Mouse (Mus musculus) forebrain, embryonic 12.5 days (tissue): ENCODE measurements around the gene Bola2. TPM values are rescaled to one million over a fixed set of nuclear protein-coding genes. Genes with fewer than 3 reads are reported as not detected.

Experiments used
- ATAC-seq: fragments of 200-750 bp; cut with Nextera tagmentation; 2 replicates; pipeline ENCODE4 v1.8.0; 2017; ENCODE audit warnings: moderate TSS enrichment; ENCODE audit not compliant: low FRiP score
- H3K27ac ChIP-seq: fragments of 300-500 bp; sonication (generic); 2 replicates; pipeline ENCODE4 v1.5.1; 2016; ENCODE audit warnings: mild to moderate bottlenecking
- H3K27me3 ChIP-seq: fragments of 300-500 bp; sonication (generic); 2 replicates; pipeline ENCODE4 v1.6.1; 2016; ENCODE audit warnings: mild to moderate bottlenecking
- H3K36me3 ChIP-seq: fragments of 300-500 bp; sonication (generic); replicated peaks from 2 replicates; pipeline ENCODE4 v1.6.1; 2016; ENCODE audit warnings: mild to moderate bottlenecking
- H3K4me1 ChIP-seq: fragments of 300-500 bp; sonication (generic); 2 replicates; pipeline ENCODE4 v1.6.1; 2016
- H3K4me2 ChIP-seq: fragments of 300-500 bp; sonication (generic); 2 replicates; pipeline ENCODE4 v1.6.1; 2016; ENCODE audit warnings: mild to moderate bottlenecking, moderate library complexity
- H3K4me3 ChIP-seq: fragments of 300-500 bp; sonication (generic); replicated peaks from 2 replicates; pipeline ENCODE4 v1.5.1; 2016; ENCODE audit warnings: mild to moderate bottlenecking
- H3K9ac ChIP-seq: fragments of 300-500 bp; sonication (generic); 2 replicates; pipeline ENCODE4 v1.6.1; 2016; ENCODE audit warnings: mild to moderate bottlenecking
- H3K9me3 ChIP-seq: fragments of 300-500 bp; sonication (generic); 2 replicates; pipeline ENCODE4 v1.6.1; 2016
- WGBS: fragments of 180-500 bp; shearing (Covaris S2); methylation state at CpG from one replicate; pipeline ENCODE4 v1.1.7; 2016; 5-methylcytosine and 5-hydroxymethylcytosine counted together
- polyA plus RNA-seq: library from polyadenylated mRNA; unstranded; fragments of >200 nt; fragmentation: Nextera tagmentation; extraction: Ambion mirVana; gene quantifications from 2 replicates; pipeline ENCODE4 v1.2.1, GENCODE M21; 2016

Gene Bola2
- polyA plus RNA-seq, 1 experiment from 2014 or later: 157 TPM

GRCm38 (mm10) chr7:126702861-126703756, 7.9 kb downstream of the Bola2 start:
- peak overlapping the region; percentile 95 for H3K4me2 ChIP-seq
- no peaks in the 10 kb centered on the region for H3K9me3 ChIP-seq
- no peak for ATAC-seq
- peaks cover 39% of the 10 kb centered on the region for H3K4me1 ChIP-seq
- 80% methylated on average over 12 of the region's 12 CpGs for WGBS
- peak overlapping the region; percentile 81; the same call in 1 of the 2 replicates for H3K9ac ChIP-seq
- H3K36me3 ChIP-seq: peaks cover 21% of the 10 kb centered on the region
- H3K4me3 ChIP-seq: peak overlapping the region; percentile 62
- no peak overlapping the region; the same call in 1 of the 2 replicates for H3K27ac ChIP-seq
- peaks cover 30% of the 10 kb centered on the region; the same call in 1 of the 2 replicates for H3K27me3 ChIP-seq

- H3K9ac ChIP-seq: peak overlapping the region; percentile 81; the same call in 1 of the 2 replicates
- peaks cover 20% of the 10 kb centered on the region for H3K36me3 ChIP-seq
- ATAC-seq: peak; percentile 4; the same call in 1 of the 2 replicates
- peaks cover 39% of the 10 kb centered on the region for H3K4me1 ChIP-seq
- peak overlapping the region; percentile 95 for H3K4me2 ChIP-seq
- H3K27me3 ChIP-seq: peaks cover 36% of the 10 kb centered on the region
- H3K27ac ChIP-seq: no peak overlapping the region; the same call in 1 of the 2 replicates
- H3K9me3 ChIP-seq: no peaks in the 10 kb centered on the region
- H3K4me3 ChIP-seq: peak overlapping the region; percentile 62
- 12% methylated on average over 7 of the region's 7 CpGs for WGBS
Measured at GRCm38 (mm10) chr7:126703757-126704077, 8.5 kb downstream of the Bola2 start.

GRCm38 (mm10) chr7:126704121-126704980, 9.2 kb downstream of the Bola2 start:
- H3K27ac ChIP-seq: peak overlapping the region; percentile 37; the same call in 1 of the 2 replicates
- peaks cover 39% of the 10 kb centered on the region for H3K4me1 ChIP-seq
- H3K36me3 ChIP-seq: peaks cover 14% of the 10 kb centered on the region
- peak overlapping the region; percentile 95 for H3K4me2 ChIP-seq
- H3K4me3 ChIP-seq: peak overlapping the region; percentile 62
- under 1% methylated on average over 39 of the region's 39 CpGs for WGBS
- peaks cover 5% of the 10 kb centered on the region; the same call in 1 of the 2 replicates for H3K9me3 ChIP-seq
- peak; percentile 86 for ATAC-seq
- H3K9ac ChIP-seq: peak overlapping the region; percentile 81
- peaks cover 40% of the 10 kb centered on the region for H3K27me3 ChIP-seq

- Histone ChIP-seq H3K27me3 (peaks cover 33% of the 10 kb centered on the region), H3K4me2 (no peak within 1 kb of the TSS), H3K4me3 (no peak within 1 kb of the TSS), H3K27ac (no peak within 1 kb of the TSS), H3K4me1 (peaks cover 24% of the 10 kb centered on the region), H3K9ac (no peak within 1 kb of the TSS), H3K9me3 (peaks cover 6% of the 10 kb centered on the region; the same call in 1 of the 2 replicates), H3K36me3 (no peaks in the 10 kb centered on the region)
- ATAC-seq: no peak
- WGBS: 92% methylated on average over 19 of the region's 19 CpGs
Measured at GRCm38 (mm10) chr7:126707442-126708174, 12.4 kb downstream of the Bola2 start, which contains the start of gene Coro1a. Gene Coro1a (minus strand): TSS chr7:126707787.

GRCm38 (mm10) chr7:126708175-126708952, 13.2 kb downstream of the Bola2 start:
- Histone ChIP-seq H3K36me3 (no peaks in the 10 kb centered on the region), H3K27me3 (peaks cover 26% of the 10 kb centered on the region), H3K9me3 (peaks cover 6% of the 10 kb centered on the region; the same call in 1 of the 2 replicates), H3K4me2 (no peak overlapping the region), H3K4me1 (peaks cover 16% of the 10 kb centered on the region), H3K27ac (no peak overlapping the region), H3K4me3 (no peak overlapping the region), H3K9ac (no peak overlapping the region)
- 84% methylated on average over 10 of the region's 10 CpGs for WGBS
- no peak for ATAC-seq

GRCm38 (mm10) chr7:126710266-126710665, 15.1 kb downstream of the Bola2 start:
- Histone ChIP-seq H3K27ac (no peak overlapping the region), H3K9ac (no peak overlapping the region), H3K4me1 (no peaks in the 10 kb centered on the region), H3K4me3 (no peak overlapping the region), H3K36me3 (no peaks in the 10 kb centered on the region), H3K4me2 (no peak overlapping the region), H3K27me3 (peaks cover 20% of the 10 kb centered on the region), H3K9me3 (peaks cover 6% of the 10 kb centered on the region; the same call in 1 of the 2 replicates)
- 75% methylated on average over 4 of the region's 4 CpGs for WGBS
- no peak for ATAC-seq

- no peak overlapping the region for H3K4me2 ChIP-seq
- H3K36me3 ChIP-seq: no peaks in the 10 kb centered on the region
- peaks cover 6% of the 10 kb centered on the region; the same call in 1 of the 2 replicates for H3K9me3 ChIP-seq
- no peak overlapping the region for H3K9ac ChIP-seq
- WGBS: 91% methylated on average over 3 of the region's 3 CpGs
- H3K4me3 ChIP-seq: no peak overlapping the region
- H3K27ac ChIP-seq: no peak overlapping the region
- ATAC-seq: no peak
- H3K4me1 ChIP-seq: no peaks in the 10 kb centered on the region
- peaks cover 9% of the 10 kb centered on the region; the same call in 1 of the 2 replicates for H3K27me3 ChIP-seq
Measured at GRCm38 (mm10) chr7:126711910-126712309, 16.7 kb downstream of the Bola2 start.

GRCm38 (mm10) chr7:126715679-126716078, 20.5 kb downstream of the Bola2 start:
- Histone ChIP-seq H3K9me3 (no peaks in the 10 kb centered on the region), H3K4me2 (no peak overlapping the region), H3K9ac (no peak overlapping the region), H3K4me1 (no peaks in the 10 kb centered on the region), H3K4me3 (no peak overlapping the region), H3K27ac (no peak overlapping the region), H3K36me3 (no peaks in the 10 kb centered on the region), H3K27me3 (no peaks in the 10 kb centered on the region)
- ATAC-seq: no peak
- WGBS: 79% methylated on average over 4 of the region's 4 CpGs

GRCm38 (mm10) chr7:126717566-126717965, 22.4 kb downstream of the Bola2 start:
- Histone ChIP-seq H3K36me3 (no peaks in the 10 kb centered on the region), H3K27ac (no peak overlapping the region), H3K4me1 (no peaks in the 10 kb centered on the region), H3K9ac (no peak overlapping the region), H3K9me3 (peaks cover 6% of the 10 kb centered on the region; the same call in 1 of the 2 replicates), H3K27me3 (no peaks in the 10 kb centered on the region), H3K4me2 (no peak overlapping the region), H3K4me3 (no peak overlapping the region)
- ATAC-seq: no peak
- WGBS: 89% methylated on average over 3 of the region's 3 CpGs

- no peak for ATAC-seq
- Histone ChIP-seq H3K36me3 (no peaks in the 10 kb centered on the region), H3K4me2 (no peak overlapping the region), H3K27me3 (no peaks in the 10 kb centered on the region), H3K27ac (no peak overlapping the region), H3K4me1 (no peaks in the 10 kb centered on the region), H3K9me3 (peaks cover 6% of the 10 kb centered on the region; the same call in 1 of the 2 replicates), H3K9ac (no peak overlapping the region), H3K4me3 (no peak overlapping the region)
- WGBS: 95% methylated on average over 5 of the region's 5 CpGs
Measured at GRCm38 (mm10) chr7:126718787-126719337, 23.7 kb downstream of the Bola2 start.

- Histone ChIP-seq H3K4me2 (no peak overlapping the region), H3K9ac (no peak overlapping the region), H3K27ac (no peak overlapping the region), H3K4me1 (no peaks in the 10 kb centered on the region), H3K27me3 (no peaks in the 10 kb centered on the region), H3K36me3 (no peaks in the 10 kb centered on the region), H3K9me3 (peaks cover 6% of the 10 kb centered on the region; the same call in 1 of the 2 replicates), H3K4me3 (no peak overlapping the region)
- WGBS: 91% methylated on average over 13 of the region's 13 CpGs
- no peak for ATAC-seq
Measured at GRCm38 (mm10) chr7:126721635-126722034, 26.4 kb downstream of the Bola2 start.
